Mouse (Mus musculus) heart, adult 18-20 months (tissue): ENCODE measurements around the gene Gm49776. TPM values are rescaled to one million over a fixed set of nuclear protein-coding genes. Genes with fewer than 3 reads are reported as not detected.
"Not testable (repeated sequence)": the region's sequence is repeated elsewhere in the genome, so short reads cannot be mapped to it uniquely, and the experiment has no call there.

Experiments
- DNase-seq, 2 experiments: peaks; one replicate each; pipeline ENCODE4 v3.0.0; 2021 to 2022; ENCODE audit warnings: mixed read lengths in 1 of 2
- long read RNA-seq, 2 experiments: library from polyadenylated mRNA; stranded (forward); transcript quantifications; one replicate each; pipeline ENCODE4 v2.0.0; 2021
- total RNA-seq, 2 experiments: library from RNA; stranded (reverse); gene quantifications; 2 replicates each; pipeline ENCODE4 v1.2.3; 2021

The Gm49776 gene
- total RNA-seq, result not detected
- long read RNA-seq, experiment 1, result 0 reads
- long read RNA-seq, experiment 2, partial matches to known transcripts, result 0 of 1 reads
- long read RNA-seq, experiment 2, other reads (novel, unspliced or antisense), result 1 of 1 reads

DNA sequence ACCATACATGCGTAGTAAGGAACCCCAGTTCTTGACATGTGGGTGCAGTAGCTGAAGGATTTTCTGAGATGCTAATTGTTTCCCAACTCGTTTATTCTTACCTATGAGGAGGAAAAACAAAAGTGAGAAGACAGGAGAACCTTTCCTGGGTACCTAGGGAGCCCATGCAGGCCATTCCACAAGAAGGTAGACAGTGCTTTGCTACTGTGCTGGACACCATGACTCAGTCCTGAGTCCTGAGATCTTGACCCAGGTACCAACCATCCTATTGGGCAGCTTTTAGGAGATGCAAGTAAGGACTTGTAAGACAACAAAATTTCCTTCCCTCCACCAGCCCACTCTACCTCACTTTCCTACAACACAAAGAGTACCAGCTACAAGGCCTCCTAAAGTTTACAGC, at the start of gene Gm49776:
TSS of gene Gm49776 (minus strand) at position 101 of the 400 bp plus-strand sequence.
- DNase-seq, result no peak

DNA sequence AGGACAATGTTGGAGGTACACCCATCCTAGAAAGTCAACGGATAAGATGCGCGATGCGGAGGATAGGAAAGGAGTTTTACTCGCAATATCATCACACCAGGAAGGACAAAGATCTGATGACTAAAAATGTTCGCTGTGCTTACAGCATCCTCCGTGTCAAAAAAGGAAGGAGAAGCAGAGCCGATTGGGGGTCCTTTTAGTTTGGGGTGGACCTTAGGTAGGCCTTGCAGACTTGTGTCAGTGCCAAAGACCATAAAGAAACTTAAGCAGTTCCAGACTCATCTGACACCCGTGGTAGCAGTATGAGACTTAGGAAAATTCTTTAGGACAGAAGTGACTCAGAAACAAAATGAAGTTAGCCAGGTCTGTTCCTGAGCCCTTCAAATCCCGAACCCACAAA, 31.5 kb upstream of the Gm49776 start:
- DNase-seq, result not testable (repeated sequence)

DNA sequence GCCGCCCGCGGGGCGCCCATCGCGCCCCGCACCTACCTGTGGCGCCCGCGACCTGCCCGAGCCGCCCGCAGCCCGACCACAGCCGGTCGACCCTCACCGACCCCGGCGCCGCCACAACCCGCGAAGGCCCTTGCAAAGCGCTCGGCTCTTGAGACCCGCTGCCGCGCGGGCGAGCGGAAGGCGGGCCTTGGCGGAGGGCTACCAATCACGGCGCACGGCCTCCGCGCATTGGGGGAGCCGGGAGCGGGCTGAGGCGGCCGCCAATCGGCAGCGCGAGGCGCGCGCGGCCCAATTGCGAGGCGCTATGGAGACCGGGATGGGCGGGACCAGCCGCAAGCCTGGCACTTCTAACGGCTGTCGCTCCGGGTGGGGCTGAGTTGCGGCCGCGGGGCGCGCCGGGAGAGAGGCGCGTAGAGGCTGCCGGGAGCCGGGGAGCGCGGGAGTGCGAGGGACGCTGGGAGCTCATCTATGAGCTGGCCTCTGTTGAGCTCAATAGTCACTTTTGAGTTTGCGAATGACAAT, 31.0 kb upstream of the Gm49776 start, which contains the start of gene Dgcr8:
TSS of gene Dgcr8 (minus strand) at position 180 of the 522 bp plus-strand sequence.
- peak; percentile 96 to 99 for DNase-seq

DNA sequence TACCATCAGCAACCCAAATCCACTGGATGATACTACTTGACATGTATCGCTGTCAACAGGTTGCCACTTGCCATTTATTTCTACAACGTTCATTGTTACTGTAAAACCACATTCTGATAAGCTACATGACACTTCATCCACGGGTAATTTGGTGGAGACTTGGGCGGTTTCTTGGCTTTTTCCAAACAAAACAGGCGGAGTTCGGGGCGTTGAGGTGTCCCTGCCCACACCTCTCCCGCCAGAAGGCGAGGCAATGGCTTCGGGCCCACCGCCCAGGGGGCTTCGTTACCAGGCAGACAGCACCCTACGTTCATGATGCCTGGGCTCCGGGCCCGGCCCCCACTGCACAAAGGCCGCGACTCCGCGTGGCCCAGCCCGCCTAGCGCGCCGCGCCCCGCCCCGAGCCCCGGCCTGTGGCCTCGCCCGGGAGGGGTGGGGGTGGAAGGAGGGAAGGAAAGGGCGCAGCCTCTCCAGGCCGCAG, 30.5 kb upstream of the Gm49776 start:
- DNase-seq, result no peak

DNA sequence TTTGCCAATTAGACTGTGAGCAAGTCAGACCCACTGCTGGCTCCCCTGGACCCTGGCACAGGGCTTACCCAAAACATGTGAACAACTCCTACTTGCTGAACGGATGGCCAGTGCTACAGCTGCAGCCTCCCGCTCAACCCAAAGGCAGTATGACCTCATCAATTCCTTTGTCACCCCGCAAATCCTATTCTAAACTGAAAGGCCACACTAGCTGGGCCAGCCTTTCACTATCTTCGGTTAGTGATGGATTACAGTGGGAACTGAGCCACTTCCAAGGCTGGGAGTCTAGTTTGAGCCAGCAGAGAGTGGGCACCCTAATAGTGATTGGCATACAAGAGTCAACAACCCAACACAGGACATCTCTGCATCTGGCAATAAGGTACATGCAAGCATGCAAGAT, 30.0 kb upstream of the Gm49776 start:
- no peak for DNase-seq

DNA sequence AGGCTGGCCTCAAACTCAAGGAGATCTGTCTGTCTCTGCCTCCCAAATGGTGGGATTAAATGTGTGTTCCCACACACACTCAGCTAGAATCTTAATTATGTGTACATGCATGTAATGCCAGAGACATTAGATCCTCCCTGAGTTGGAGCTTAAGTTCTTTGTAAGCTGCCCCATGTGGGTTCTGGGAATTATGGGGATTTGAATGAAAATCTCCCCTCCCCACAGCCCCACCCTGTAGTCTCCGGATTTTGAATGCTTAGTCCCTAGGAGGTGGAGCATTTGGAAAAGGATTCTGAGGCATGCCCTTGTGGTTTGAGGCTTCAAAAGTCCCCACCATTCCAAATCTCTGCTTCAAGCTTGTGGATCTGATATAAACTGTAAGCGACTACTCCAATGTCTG, 17.0 kb upstream of the Gm49776 start:
- DNase-seq, result no peak

DNA sequence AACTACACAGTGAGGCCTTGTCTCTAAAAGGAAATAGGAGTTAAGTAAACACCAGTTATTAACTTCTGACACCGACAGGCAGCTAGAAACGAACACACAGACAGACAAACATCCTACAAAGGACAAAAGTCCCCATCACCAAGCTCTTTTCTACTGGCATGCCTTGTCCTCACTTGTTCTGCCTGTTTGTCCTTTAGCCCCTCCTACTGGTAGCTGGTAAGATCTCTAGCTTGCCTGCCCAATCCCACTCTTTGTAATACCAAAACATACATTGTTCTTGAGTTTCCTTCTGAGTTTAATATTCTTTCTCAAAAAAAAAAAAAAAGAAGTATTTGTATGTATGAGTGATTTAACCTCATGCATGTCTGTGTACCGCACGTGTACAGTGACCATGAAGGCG, 10.1 kb upstream of the Gm49776 start:
- DNase-seq, result no peak

DNA sequence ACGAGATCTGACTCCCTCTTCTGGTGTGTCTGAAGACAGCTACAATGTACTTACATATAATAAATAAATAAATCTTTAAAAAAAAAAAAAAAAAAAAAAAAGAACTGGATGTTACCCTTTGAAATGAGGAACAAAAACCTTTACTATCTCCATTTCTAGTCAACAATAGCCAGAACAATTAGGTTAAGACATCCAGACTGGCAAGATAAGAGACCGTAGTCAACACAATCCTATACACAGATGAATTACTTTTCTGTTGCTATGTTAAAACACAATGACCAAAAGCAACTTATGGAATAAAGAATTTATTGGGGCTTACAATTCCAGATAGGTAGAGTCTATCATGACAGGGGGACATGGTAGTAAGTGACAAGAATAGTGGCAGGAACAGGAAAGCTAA, 6.9 kb upstream of the Gm49776 start:
- DNase-seq, result no peak

DNA sequence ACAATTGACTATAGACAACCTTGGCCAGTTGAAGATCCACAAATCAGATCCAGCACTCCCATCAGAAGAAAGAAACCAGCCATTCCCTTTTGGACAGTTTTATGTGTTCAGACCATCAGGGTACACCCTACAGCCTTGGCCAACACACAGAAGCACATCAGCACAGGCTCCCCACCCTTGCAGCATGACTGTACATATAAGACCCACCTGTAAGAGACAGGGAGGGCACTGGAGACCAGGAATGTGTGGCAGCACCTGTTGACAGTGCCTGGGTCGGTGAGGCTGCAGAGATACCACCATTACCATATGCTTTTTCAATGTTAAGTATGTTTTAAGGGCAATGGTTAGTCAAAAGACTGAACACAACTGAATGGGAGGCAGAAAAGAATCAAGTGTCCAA, 4.3 kb downstream of the Gm49776 start:
- no peak for DNase-seq

DNA sequence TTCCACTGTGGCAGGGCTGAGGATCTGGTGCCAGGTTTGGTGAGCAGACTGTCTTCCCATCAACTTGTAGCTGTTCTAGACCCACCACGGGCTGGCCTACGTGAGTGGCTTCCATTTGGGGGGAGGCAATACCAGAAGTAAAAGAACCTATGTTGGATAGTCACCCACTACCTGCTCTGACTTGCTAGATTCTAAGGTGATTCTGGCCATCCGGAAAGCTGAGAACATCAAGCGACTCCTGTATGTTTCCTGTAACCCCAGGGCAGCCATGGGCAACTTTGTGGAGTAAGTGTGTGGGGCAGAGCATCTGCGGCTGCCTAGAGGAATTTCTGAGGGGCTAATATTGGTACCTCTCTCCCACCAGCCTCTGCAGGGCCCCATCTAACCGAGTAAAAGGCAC, 5.4 kb downstream of the Gm49776 start:
- DNase-seq, result no peak

DNA sequence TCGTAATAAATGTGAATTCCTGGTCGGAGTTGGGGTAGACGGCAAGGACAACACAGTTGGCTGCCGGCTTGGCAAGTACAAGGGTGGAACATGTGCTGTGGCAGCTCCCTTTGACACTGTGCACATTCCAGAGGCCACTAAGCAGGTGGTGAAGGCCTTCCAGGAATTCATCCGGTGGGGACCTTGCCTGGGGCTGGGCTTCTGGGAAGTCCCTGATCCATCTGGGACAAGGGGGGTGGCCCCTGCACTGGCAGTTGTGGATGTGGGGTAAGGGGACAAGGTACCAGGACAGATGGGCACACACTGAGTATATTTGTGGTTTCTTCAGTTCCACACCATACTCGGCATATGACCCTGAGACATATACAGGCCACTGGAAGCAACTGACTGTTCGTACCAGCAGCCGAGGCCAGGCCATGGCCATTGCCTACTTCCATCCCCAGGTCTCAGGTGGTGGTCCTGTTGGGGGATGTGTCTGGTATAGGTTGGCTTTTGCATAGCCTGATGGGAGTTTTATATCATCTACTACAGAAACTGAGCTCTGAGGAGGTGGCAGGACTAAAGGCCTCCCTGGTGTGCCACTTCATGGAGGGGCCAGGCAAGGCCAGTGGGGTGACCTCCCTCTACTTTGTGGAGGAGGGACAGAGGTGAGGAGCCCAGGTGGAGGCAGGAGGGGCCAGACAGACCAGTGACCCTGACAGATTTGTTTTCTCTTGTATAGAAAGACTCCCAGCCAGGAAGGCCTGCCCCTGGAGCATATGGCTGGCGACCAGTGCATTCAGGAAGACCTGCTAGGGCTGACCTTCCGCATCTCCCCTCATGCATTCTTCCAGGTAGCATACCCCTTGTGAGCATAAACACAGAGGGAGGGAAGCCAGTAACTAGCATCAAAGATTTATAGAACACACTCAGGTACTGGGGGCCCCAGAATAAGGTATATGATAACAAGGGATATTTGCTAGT, 7.0 kb downstream of the Gm49776 start:
- no peak for DNase-seq

DNA sequence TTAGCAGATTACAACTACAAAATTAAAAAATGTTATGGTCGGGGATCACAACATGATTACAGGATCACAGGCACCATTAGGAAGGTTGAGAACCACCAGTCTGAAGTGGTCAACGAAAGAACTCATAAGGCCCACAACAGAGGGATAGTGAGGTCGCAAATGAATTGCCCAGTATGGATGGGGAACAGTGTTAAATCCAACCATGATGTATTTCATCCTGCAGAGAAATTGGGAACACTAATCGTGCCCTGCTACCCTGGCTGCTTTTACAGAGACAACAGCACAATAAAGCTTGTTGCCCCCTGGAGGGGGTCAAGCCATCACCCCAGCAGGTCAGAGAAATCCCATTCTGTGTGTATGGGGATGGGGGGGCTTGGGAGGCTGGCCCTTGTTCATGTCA, 7.9 kb downstream of the Gm49776 start:
- DNase-seq, result no peak

DNA sequence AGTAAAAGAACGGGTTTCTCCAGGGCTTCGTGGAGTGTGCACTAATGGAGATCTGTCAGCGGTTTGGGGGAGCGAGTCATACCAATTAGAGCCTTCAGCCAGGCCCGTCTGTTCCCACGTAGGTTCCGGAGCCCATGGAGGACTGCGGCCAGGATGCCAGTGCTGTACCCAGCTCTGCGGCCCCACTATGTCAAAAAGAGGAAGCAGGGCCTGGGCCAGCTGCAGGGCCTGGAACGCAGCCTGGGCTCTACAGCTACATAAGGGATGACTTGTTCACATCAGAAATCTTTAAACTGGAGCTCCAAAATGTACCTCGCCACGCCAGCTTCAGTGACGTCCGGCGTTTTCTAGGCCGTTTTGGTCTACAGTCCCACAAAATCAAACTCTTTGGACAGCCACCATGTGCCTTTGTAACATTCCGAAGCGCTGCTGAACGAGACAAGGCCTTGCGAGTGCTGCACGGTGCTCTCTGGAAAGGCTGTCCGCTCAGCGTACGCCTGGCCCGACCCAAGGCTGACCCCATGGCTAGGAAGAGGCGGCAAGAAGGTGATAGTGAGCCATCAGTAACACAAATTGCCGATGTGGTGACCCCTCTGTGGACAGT, 8.7 kb downstream of the Gm49776 start:
- peak in 1 of 2 experiments; percentile 70 for DNase-seq

DNA sequence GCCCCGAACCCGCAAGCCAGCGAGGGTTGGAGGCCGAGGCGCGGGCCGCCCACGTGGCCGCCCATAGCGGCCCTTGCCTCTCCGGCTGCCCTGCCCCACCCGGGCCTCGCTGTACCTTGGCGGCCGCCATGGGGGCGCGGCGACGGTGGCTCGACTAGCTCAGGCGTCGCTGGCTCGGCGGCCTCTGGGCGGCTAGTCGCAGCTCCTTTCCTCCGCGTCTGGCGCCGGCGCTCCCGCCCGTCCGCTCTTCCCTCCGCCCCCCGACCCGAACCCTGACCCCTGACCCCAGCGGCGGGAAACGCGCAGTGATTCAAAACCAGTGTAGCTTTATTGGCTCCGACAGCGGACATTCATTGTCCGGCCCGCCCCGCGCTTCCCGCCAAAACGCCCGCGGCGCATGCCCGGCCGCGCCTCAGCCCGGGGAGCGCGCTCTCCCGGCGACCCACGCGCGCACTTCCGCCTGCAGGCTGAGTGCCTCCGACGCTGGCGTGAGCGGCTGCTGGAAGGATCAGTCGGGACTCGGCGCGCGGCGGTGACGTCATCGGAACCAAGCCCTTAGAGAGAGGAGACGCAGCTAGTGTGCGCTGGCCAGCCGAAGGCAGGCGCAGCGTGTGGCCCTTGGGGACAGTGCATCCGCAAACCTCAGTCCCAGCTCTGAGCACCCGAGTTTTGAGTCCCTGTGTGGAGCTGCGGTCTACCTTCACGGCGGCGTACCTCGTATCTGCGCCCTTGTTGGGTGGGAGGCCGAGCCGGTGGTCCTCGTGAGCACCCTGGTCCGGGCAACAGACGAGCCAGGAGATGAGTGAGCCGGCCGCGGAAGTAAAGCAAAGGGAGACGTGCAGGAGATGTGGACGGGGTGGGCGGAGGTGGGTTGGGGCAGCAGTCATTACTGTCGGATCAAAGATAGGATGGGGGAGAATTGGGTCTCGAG, 9.4 kb downstream of the Gm49776 start, which contains the start of the genes Trmt2a and Ranbp1:
TSS of gene Trmt2a (plus strand) at position 247 of the 931 bp plus-strand sequence.
TSS of gene Ranbp1 (minus strand) at position 300 of the 931 bp plus-strand sequence.
- peak; percentile 99 for DNase-seq

DNA sequence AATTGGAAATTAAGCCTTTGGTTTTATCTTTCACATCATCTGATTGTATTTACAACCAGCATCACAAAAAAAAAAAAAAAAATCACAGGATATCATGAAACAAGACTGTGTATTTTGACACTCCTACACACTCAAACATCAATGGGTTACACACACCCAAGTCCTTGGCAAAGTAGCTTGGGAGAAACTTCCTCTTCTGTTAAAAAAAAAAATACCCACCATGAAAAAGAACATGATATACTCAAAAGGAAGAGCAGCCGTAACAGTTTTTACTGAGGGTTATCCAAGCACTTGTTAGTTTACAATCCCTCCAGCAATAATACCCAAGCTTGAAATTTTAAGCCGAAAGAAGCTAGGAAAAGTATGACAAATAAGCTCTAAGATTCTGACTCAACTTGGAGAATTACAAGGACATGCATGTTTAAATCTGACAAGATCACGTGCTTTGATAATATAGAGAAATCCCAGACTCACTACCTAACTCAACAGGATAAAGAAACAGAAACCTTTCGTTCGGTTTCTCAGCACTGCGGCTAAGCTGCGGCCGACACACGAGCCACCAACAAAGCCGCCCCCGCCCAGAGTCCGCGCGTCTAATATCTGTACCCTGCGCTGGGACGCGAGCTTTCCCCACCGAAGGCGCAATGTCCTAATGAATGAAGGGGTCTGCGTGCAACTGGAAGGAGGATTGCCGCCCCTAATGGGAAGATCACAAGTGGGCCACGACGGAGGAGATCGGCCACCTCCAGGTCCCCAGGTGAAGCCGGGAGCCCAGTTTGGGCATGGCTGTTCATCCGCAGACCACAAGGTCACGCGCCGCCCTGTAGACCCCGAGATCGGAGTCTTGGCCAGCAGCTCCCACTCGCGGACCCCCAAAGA, 10.4 kb downstream of the Gm49776 start:
- no peak for DNase-seq

DNA sequence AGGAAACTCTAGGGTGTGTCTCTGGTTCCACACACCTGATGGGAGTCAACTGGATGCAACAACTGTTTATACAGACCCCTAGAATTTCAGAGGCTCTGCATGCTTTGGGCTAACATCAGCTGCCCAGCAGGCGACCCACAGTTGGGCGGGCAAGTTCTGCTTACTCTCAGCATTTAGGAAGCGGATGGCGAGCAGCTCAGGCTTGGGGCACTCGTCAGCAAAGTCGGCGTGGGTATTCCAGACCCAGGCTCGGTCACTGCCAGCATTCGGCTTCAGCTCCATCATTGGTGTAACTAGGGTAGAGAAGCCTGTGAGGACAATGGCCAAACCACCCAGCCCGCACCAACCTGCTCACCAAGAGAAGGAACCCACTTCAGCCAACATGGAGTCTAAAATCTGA, 16.5 kb downstream of the Gm49776 start:
- DNase-seq, result no peak

DNA sequence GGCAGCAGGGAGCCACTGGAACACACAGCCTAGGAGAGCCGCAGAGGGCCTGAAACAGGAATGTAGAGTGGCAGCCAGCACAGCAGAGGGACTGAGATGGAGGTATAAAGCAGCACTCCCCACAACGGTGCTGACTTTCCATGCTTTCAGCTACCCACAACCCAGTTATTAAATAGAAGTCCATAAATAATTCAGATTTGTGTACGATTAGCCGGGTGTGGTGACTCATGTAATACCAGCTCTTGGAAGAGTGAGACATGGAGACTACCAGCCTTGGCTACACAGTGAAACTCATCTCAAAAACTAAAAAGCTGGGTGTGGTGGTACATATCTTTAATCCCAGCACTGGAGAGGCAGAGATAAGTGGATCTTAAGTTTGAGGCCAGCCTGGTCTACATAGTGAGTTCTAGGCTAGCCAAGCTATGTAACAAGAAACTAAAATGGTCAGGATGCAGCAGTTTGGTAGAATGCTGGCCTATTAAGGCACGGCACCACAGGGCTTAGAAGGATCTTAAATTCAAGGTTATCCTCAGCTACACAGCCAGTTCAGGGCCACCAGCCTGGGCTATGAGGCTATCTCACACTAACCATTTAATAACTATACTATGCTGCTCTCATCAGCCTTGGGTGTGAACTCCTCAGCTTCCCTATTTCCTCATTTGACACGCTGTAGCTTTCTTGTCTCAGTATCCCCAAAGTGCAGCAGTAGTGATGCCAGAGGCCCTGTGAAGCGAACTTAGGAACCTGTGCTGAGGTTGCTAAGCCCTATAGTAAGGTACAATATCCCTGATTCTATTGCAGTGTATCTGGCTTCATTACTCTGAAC, 21.2 kb downstream of the Gm49776 start:
- DNase-seq, result no peak

DNA sequence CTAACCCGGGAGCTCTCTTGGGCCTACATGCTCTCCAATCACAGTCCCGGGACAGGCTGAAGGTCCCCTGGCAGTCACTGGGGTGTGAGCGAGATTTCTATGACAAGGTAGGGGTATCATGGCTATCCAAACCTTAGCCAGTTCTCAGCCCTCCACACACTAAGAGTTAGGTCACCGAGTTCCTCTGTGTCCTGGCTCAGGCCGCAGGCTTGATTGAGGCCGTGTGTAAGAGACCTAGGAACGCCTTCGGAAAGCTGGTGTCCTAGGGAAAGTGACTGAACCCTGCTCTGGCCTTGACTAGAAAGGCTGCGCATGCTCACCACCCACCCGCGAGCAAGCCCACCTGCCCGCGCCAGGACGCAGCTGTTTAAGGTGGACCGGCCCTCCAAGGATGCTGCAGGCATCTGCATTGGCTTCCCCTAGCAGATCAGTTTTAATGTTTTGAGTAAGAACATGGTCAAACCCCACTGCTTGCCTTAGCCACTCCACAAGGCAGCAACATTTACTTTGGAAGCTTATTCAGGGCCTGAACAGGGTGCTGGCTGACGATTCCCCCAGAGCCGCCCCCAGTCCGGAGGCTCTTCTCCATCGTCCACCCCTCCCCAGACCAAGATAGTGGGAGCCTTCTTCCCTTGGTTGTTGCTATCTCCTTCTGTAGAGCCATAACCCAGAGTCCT, 22.6 kb downstream of the Gm49776 start:
- DNase-seq, result peak; percentile 76 to 84
